Mouse (Mus musculus): ENCODE measurements around the gene Anapc7. TPM values are rescaled to one million over a fixed set of nuclear protein-coding genes. Genes with fewer than 3 reads are reported as not detected.

Anapc7 gene
- polyA plus RNA-seq, 1 experiment = 41.9 TPM

- H3K9me3 ChIP-seq (replicated peaks; ENCODE audit: control insufficient read depth, insufficient read depth, low read length, poor library complexity, severe bottlenecking) = no peaks in the 10 kb centered on the region
- H3K36me3 ChIP-seq (ENCODE audit: control insufficient read depth, insufficient read depth, low read length, poor library complexity, severe bottlenecking) = peaks cover 4% of the 10 kb centered on the region
- TF ChIP-seq CTCF (IDR thresholded peaks at IDR 0.05; ENCODE audit: low read depth, low read length) = no peak
- TF ChIP-seq EP300 (IDR thresholded peaks at IDR 0.05; ENCODE audit: insufficient read depth, low read depth, low read length) = no peak
- TF ChIP-seq POLR2A (IDR thresholded peaks at IDR 0.05; ENCODE audit: insufficient read depth, low read length) = no peak
- no peak overlapping the region for H3K9ac ChIP-seq (ENCODE audit: low read depth, poor library complexity, severe bottlenecking)
- H3K4me3 ChIP-seq (ENCODE audit: low read depth, low read length) = no peak overlapping the region
- H3K27ac ChIP-seq (ENCODE audit: insufficient read depth, low read length) = no peak overlapping the region
- peaks cover 14% of the 10 kb centered on the region for H3K4me1 ChIP-seq (ENCODE audit: control insufficient read depth, insufficient read depth, low read length)
- H3K27me3 ChIP-seq (ENCODE audit: control insufficient read depth, insufficient read depth, low read length, poor library complexity, severe bottlenecking) = no peaks in the 10 kb centered on the region
Observed at GRCm38 (mm10) chr5:122450913-122451317, 29.4 kb downstream of the Anapc7 start.

GRCm38 (mm10) chr5:122451324-122451723 is 29.8 kb downstream of the Anapc7 start:
- H3K9me3 ChIP-seq (replicated peaks; ENCODE audit: control insufficient read depth, insufficient read depth, low read length, poor library complexity, severe bottlenecking) = no peaks in the 10 kb centered on the region
- no peak for TF ChIP-seq EP300 (IDR thresholded peaks at IDR 0.05; ENCODE audit: insufficient read depth, low read depth, low read length)
- TF ChIP-seq CTCF (IDR thresholded peaks at IDR 0.05; ENCODE audit: low read depth, low read length) = no peak
- TF ChIP-seq POLR2A (IDR thresholded peaks at IDR 0.05; ENCODE audit: insufficient read depth, low read length) = no peak
- H3K4me3 ChIP-seq (ENCODE audit: low read depth, low read length) = no peak overlapping the region
- H3K27me3 ChIP-seq (ENCODE audit: control insufficient read depth, insufficient read depth, low read length, poor library complexity, severe bottlenecking) = no peaks in the 10 kb centered on the region
- peaks cover 14% of the 10 kb centered on the region for H3K4me1 ChIP-seq (ENCODE audit: control insufficient read depth, insufficient read depth, low read length)
- peaks cover 7% of the 10 kb centered on the region for H3K36me3 ChIP-seq (ENCODE audit: control insufficient read depth, insufficient read depth, low read length, poor library complexity, severe bottlenecking)
- H3K9ac ChIP-seq (ENCODE audit: low read depth, poor library complexity, severe bottlenecking) = no peak overlapping the region
- peak overlapping the region; percentile 95; the same call in 1 of the 2 replicates for H3K27ac ChIP-seq (ENCODE audit: insufficient read depth, low read length)

- peak overlapping the region; percentile 95 for H3K27ac ChIP-seq (ENCODE audit: insufficient read depth, low read length)
- peaks cover 14% of the 10 kb centered on the region for H3K4me1 ChIP-seq (ENCODE audit: control insufficient read depth, insufficient read depth, low read length)
- peaks cover 12% of the 10 kb centered on the region for H3K36me3 ChIP-seq (ENCODE audit: control insufficient read depth, insufficient read depth, low read length, poor library complexity, severe bottlenecking)
Observed at GRCm38 (mm10) chr5:122452194-122452593, 30.7 kb downstream of the Anapc7 start.

GRCm38 (mm10) chr5:122453188-122453587 is 31.7 kb downstream of the Anapc7 start:
- no peaks in the 10 kb centered on the region for H3K27me3 ChIP-seq (ENCODE audit: control insufficient read depth, insufficient read depth, low read length, poor library complexity, severe bottlenecking)
- peak; percentile 97 for TF ChIP-seq EP300 (IDR thresholded peaks at IDR 0.05; ENCODE audit: insufficient read depth, low read depth, low read length)
- TF ChIP-seq CTCF (IDR thresholded peaks at IDR 0.05; ENCODE audit: low read depth, low read length) = no peak
- H3K36me3 ChIP-seq (ENCODE audit: control insufficient read depth, insufficient read depth, low read length, poor library complexity, severe bottlenecking) = peaks cover 22% of the 10 kb centered on the region
- no peak overlapping the region for H3K9ac ChIP-seq (ENCODE audit: low read depth, poor library complexity, severe bottlenecking)
- peak overlapping the region; percentile 95 for H3K27ac ChIP-seq (ENCODE audit: insufficient read depth, low read length)
- peaks cover 14% of the 10 kb centered on the region for H3K4me1 ChIP-seq (ENCODE audit: control insufficient read depth, insufficient read depth, low read length)
- no peaks in the 10 kb centered on the region for H3K9me3 ChIP-seq (replicated peaks; ENCODE audit: control insufficient read depth, insufficient read depth, low read length, poor library complexity, severe bottlenecking)
- H3K4me3 ChIP-seq (ENCODE audit: low read depth, low read length) = no peak overlapping the region

More at GRCm38 (mm10) chr5:122452194-122452593, 30.7 kb downstream of the Anapc7 start:
- Histone ChIP-seq H3K4me3 (ENCODE audit: low read depth, low read length) (no peak overlapping the region), H3K9me3 (replicated peaks; ENCODE audit: control insufficient read depth, insufficient read depth, low read length, poor library complexity, severe bottlenecking) (no peaks in the 10 kb centered on the region), H3K9ac (ENCODE audit: low read depth, poor library complexity, severe bottlenecking) (no peak overlapping the region), H3K27me3 (ENCODE audit: control insufficient read depth, insufficient read depth, low read length, poor library complexity, severe bottlenecking) (no peaks in the 10 kb centered on the region)
- no peak for TF ChIP-seq CTCF (IDR thresholded peaks at IDR 0.05; ENCODE audit: low read depth, low read length)
- no peak for TF ChIP-seq POLR2A (IDR thresholded peaks at IDR 0.05; ENCODE audit: insufficient read depth, low read length)
- no peak for TF ChIP-seq EP300 (IDR thresholded peaks at IDR 0.05; ENCODE audit: insufficient read depth, low read depth, low read length)

GRCm38 (mm10) chr5:122454442-122454841 is 32.9 kb downstream of the Anapc7 start:
- Histone ChIP-seq H3K9me3 (replicated peaks; ENCODE audit: control insufficient read depth, insufficient read depth, low read length, poor library complexity, severe bottlenecking) (no peaks in the 10 kb centered on the region), H3K27ac (ENCODE audit: insufficient read depth, low read length) (peak overlapping the region; percentile 95), H3K9ac (ENCODE audit: low read depth, poor library complexity, severe bottlenecking) (no peak overlapping the region), H3K27me3 (ENCODE audit: control insufficient read depth, insufficient read depth, low read length, poor library complexity, severe bottlenecking) (no peaks in the 10 kb centered on the region), H3K4me1 (ENCODE audit: control insufficient read depth, insufficient read depth, low read length) (peaks cover 12% of the 10 kb centered on the region), H3K36me3 (ENCODE audit: control insufficient read depth, insufficient read depth, low read length, poor library complexity, severe bottlenecking) (peaks cover 34% of the 10 kb centered on the region), H3K4me3 (ENCODE audit: low read depth, low read length) (no peak overlapping the region)
- TF ChIP-seq EP300 (IDR thresholded peaks at IDR 0.05; ENCODE audit: insufficient read depth, low read depth, low read length) = no peak
- TF ChIP-seq POLR2A (IDR thresholded peaks at IDR 0.05; ENCODE audit: insufficient read depth, low read length) = no peak
- no peak for TF ChIP-seq CTCF (IDR thresholded peaks at IDR 0.05; ENCODE audit: low read depth, low read length)

GRCm38 (mm10) chr5:122454883-122455282 is 33.4 kb downstream of the Anapc7 start:
- Histone ChIP-seq H3K36me3 (ENCODE audit: control insufficient read depth, insufficient read depth, low read length, poor library complexity, severe bottlenecking) (peaks cover 38% of the 10 kb centered on the region), H3K4me3 (ENCODE audit: low read depth, low read length) (no peak overlapping the region), H3K27me3 (ENCODE audit: control insufficient read depth, insufficient read depth, low read length, poor library complexity, severe bottlenecking) (no peaks in the 10 kb centered on the region), H3K9me3 (replicated peaks; ENCODE audit: control insufficient read depth, insufficient read depth, low read length, poor library complexity, severe bottlenecking) (no peaks in the 10 kb centered on the region), H3K27ac (ENCODE audit: insufficient read depth, low read length) (peak overlapping the region; percentile 95), H3K9ac (ENCODE audit: low read depth, poor library complexity, severe bottlenecking) (no peak overlapping the region), H3K4me1 (ENCODE audit: control insufficient read depth, insufficient read depth, low read length) (peaks cover 12% of the 10 kb centered on the region)
- TF ChIP-seq POLR2A (IDR thresholded peaks at IDR 0.05; ENCODE audit: insufficient read depth, low read length) (no peak), CTCF (IDR thresholded peaks at IDR 0.05; ENCODE audit: low read depth, low read length) (no peak), EP300 (IDR thresholded peaks at IDR 0.05; ENCODE audit: insufficient read depth, low read depth, low read length) (no peak)
